Mouse (Mus musculus): ENCODE data around the gene Lsm7.

DNA sequence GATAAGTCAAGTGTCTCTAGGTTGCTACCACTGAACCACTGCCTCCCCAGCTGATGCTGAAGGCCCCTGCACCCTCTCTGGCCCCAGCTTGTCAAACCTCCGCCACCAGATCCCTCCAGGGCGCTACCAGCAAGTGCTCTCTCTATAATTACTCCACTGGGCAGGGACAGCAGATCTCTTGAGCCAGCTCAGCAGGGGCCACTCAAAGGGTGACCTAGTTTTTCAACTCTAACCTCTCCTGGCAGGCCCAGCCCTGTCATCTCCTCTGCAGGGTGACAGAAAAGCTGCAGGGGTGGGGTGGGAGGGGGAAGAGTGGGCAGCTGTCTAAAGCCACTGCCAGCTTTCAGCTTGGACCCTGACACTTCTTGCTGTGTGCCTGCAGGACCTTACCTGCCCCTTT lies 17.2 kb downstream of the Lsm7 start:
- TF ChIP-seq FLI1 (IDR thresholded peaks at IDR 0.05; ENCODE audit: low read length) (no peak), GATA1 (IDR thresholded peaks at IDR 0.05; ENCODE audit: borderline replicate concordance, low read length) (no peak)
